Mouse (Mus musculus) lung, adult 2 months (tissue): ENCODE results near the gene Dbi. TPM values are rescaled to one million over a fixed set of nuclear protein-coding genes. Genes with fewer than 3 reads are reported as not detected.

Experiments
- DNase-seq: peaks from one replicate; pipeline ENCODE4 v3.0.0; 2022
- H3K4me1 ChIP-seq: fragments of 200-500 bp; 2 replicates; pipeline ENCODE4 v1.6.1; 2011; ENCODE audit warnings: low read length; ENCODE audit not compliant: control insufficient read depth, insufficient read depth
- H3K4me3 ChIP-seq: fragments of 200-500 bp; replicated peaks from 2 replicates; pipeline ENCODE3; 2011; ENCODE audit warnings: low read depth, mild to moderate bottlenecking, control low read depth, low read length; ENCODE audit errors: extremely low read depth
- CTCF ChIP-seq: fragments of 200-500 bp; IDR thresholded peaks from 2 replicates; pipeline ENCODE4 v1.5.1; 2011; ENCODE audit warnings: mild to moderate bottlenecking, low read length, control low read depth; ENCODE audit not compliant: insufficient read depth
- POLR2A ChIP-seq: fragments of 200-500 bp; IDR thresholded peaks from 2 replicates; pipeline ENCODE4 v1.6.1; 2011; ENCODE audit warnings: low read depth, mild to moderate bottlenecking, control low read depth, low read length, borderline replicate concordance; ENCODE audit errors: extremely low read depth
- WGBS: fragments of 180-500 bp; shearing (Covaris S2); methylation state at CpG from one replicate; pipeline ENCODE4 v1.1.7; 2018; 5-methylcytosine and 5-hydroxymethylcytosine counted together
- polyA plus RNA-seq: library from polyadenylated mRNA; depleted of rRNA; stranded (reverse); fragments of >200 nt; gene quantifications from 2 replicates; pipeline ENCODE4 v1.2.3, GENCODE M21; 2012; rRNA removed

The Dbi gene
- polyA plus RNA-seq, 1 experiment = 281 TPM

DNA sequence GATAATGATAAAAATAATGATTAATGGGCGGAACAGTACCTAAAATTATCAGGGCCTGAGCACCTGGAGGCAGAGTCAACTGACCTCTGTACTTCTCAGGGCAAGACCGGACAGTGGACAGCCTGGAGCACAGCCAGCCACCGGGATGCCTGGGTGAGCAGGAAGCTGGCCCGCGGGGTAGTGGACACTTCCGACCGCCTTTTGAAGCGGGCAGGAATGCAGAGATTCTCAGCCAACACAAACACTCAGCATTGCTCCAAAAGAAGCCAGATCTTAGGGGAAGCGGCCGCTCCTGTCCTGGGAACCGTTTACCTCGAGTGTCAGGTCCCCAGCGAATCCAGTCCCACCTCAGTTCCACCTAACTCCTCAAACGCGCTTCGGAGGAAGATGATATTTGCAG, 48.0 kb downstream of the Dbi start:
- TF ChIP-seq POLR2A (peak; percentile 19; the same call in 1 of the 2 replicates), CTCF (no peak)
- Histone ChIP-seq H3K4me3 (peak overlapping the region; percentile 59), H3K4me1 (peaks cover 17% of the 10 kb centered on the region)
- DNase-seq = peak; percentile 54
- WGBS = 7% methylated on average over 16 of the region's 16 CpGs

DNA sequence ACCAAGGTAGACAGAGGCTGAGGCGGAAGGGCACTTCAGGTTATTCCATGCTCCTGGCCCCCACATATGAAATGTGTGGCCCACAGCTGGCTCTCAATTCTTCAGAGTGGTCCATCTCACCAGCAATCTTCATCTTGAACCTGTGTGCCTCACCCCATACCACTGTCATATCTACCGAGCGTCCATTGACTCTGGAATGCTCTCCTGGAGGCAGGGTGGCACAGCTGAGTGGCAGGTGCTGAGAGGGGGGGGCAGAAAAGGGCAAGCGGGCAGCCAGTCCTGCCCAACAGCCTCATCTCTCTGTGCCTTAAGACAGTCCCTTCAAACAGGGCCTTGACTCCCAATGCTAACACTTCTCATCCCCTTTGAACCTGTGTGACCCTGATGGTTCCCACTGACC, 49.7 kb downstream of the Dbi start:
- Histone ChIP-seq H3K4me1 (peaks cover 17% of the 10 kb centered on the region), H3K4me3 (no peak overlapping the region)
- no peak for TF ChIP-seq POLR2A
- WGBS = 83% methylated on average over 4 of the region's 4 CpGs
- no peak for DNase-seq

- TF ChIP-seq CTCF = no peak
- no peak for TF ChIP-seq POLR2A
- DNase-seq = no peak
- Histone ChIP-seq H3K4me3 (no peak overlapping the region), H3K4me1 (peaks cover 14% of the 10 kb centered on the region)
- 75% methylated on average over 6 of the region's 6 CpGs for WGBS
Measured at GRCm38 (mm10) chr1:120070168-120070567, 50.7 kb downstream of the Dbi start.

GRCm38 (mm10) chr1:120069120-120069519, 51.8 kb downstream of the Dbi start:
- TF ChIP-seq POLR2A (no peak), CTCF (no peak)
- 70% methylated on average over 5 of the region's 5 CpGs for WGBS
- peaks cover 7% of the 10 kb centered on the region for H3K4me1 ChIP-seq
- peak; percentile 24 for DNase-seq
- H3K4me3 ChIP-seq = no peak overlapping the region

- no peaks in the 10 kb centered on the region for H3K4me1 ChIP-seq
- no peak overlapping the region for H3K4me3 ChIP-seq
- TF ChIP-seq CTCF (no peak), POLR2A (no peak)
- 80% methylated on average over 3 of the region's 3 CpGs for WGBS
- no peak for DNase-seq
Measured at GRCm38 (mm10) chr1:120066625-120067024, 54.3 kb downstream of the Dbi start.

- TF ChIP-seq CTCF (no peak), POLR2A (no peak)
- WGBS = 72% methylated on average over 8 of the region's 8 CpGs
- Histone ChIP-seq H3K4me3 (no peak overlapping the region), H3K4me1 (no peaks in the 10 kb centered on the region)
- no peak for DNase-seq
Measured at GRCm38 (mm10) chr1:120066159-120066558, 54.7 kb downstream of the Dbi start.

GRCm38 (mm10) chr1:120064036-120064682, 56.7 kb downstream of the Dbi start:
- H3K4me3 ChIP-seq = no peak overlapping the region
- TF ChIP-seq POLR2A (no peak), CTCF (no peak)
- WGBS = 92% methylated on average over 11 of the region's 11 CpGs
- no peak for DNase-seq
- H3K4me1 ChIP-seq = no peaks in the 10 kb centered on the region

Other genes starting within 250 kb of the Dbi start
- gene Tmem177, start 207.9 kb downstream of the Dbi start, polyA plus RNA-seq = 2.8 and 4.3 TPM in 2 replicates
- 0.66 and 0.69 TPM in 2 replicates for gene Cfap221, start 123.8 kb downstream of the Dbi start, polyA plus RNA-seq
- gene Sctr, start 114.2 kb downstream of the Dbi start, polyA plus RNA-seq = 0.33 and 0.63 TPM in 2 replicates
- 78.9 and 80.0 TPM in 2 replicates for gene Tmem37, start 47.0 kb downstream of the Dbi start, polyA plus RNA-seq
- gene 3110009E18Rik, start 109 bp upstream of the Dbi start, polyA plus RNA-seq = 1.5 and 1.7 TPM in 2 replicates
- gene Steap3, start 151.6 kb upstream of the Dbi start, polyA plus RNA-seq = 58.3 and 67.0 TPM in 2 replicates
- gene C1ql2, start 219.5 kb upstream of the Dbi start, polyA plus RNA-seq = 0.10 and 0.12 TPM in 2 replicates